Mouse (Mus musculus) gastrocnemius, adult 18-20 months (tissue): Measurements from ENCODE around the gene Vps11. TPM values are rescaled to one million over a fixed set of nuclear protein-coding genes. Genes with fewer than 3 reads are reported as not detected.
"Not testable (repeated sequence)": the region's sequence is repeated elsewhere in the genome, so short reads cannot be mapped to it uniquely, and the experiment has no call there.

Experiments used
- DNase-seq: peaks from one replicate; pipeline ENCODE4 v3.0.0; 2021; ENCODE audit warnings: low spot score
- total RNA-seq, 2 experiments: library from RNA; stranded (reverse); gene quantifications; 2 replicates each; pipeline ENCODE4 v1.2.3; 2021

Gene Vps11
- total RNA-seq, 2 experiments from 2014 or later, result 17.7 to 17.8 TPM

DNA sequence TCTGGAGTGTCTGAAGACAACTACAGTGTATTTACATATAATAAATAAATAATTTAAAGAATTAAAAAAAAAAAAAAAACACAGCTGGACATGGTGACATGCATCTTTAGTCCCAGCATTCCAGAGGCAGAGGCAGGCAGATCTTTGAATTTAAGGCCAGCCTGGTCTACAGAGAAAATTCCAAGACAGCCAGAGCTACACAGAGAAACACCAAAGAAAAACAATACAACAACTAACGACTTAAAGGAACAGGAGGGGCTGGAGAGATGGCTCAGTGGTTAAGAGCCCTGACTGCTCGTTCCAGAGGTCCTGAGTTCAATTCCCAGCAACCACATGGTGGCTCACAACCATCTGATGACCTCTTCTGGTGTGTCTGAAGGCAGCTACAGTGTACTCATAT is 15.9 kb upstream of the Vps11 start:
- DNase-seq, result not testable (repeated sequence)

DNA sequence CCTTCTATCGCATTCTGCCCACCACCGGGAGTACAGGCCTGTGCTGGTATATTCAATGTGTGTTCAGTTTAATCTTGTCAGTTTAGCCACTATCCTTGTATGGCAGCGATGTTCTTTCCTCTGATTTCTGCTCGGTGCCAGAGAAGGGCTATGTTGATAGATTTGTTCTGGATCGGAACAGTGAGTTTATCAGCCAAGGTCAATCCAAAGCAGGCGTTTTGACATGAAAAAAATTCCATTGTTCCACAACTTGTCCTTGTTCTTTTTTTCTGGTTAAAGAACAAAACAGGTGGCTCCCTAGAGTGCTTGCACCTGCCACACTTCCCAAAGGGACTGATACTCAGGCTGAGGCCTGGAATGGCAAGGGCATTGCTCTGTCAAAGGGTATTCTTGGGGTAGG is 14.7 kb upstream of the Vps11 start:
- no peak for DNase-seq

DNA sequence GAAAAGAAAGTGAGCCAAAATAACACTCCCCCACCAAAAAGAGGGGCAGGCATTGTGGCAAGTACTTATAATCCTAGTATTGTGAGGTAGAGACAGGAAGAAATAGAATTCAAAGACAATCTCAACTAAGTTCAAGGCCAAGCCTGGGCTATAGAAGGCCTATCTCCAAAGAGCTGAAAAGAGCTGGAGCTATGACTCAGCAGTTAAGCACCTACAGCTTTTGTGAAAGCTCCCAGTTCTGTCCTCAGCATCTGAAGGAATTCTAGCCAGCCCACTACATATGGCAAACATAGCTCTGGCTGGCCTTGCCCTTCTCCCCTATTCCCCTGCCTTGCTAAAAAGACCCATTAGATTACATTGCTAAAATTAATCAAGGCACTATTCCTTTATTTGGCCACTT is 11.9 kb upstream of the Vps11 start:
- DNase-seq, result no peak

DNA sequence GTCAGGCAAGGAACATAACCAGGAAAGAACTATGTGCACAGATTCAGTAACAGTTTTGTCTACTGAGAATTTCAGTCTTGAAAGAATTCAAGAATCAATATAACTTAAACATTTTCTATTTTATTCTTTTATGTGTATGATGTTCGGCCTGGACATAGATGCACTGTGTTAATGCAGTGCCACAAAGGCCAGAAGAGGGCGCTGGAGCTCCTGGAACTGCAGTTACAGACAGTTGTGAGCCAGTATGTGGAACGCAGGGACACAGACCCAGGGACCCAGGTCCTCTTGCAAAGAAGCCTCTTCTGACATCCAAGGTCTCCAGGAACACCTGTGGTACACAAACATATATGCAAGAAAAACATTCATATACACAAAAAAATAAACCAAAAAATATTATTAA is 3.0 kb upstream of the Vps11 start:
- no peak for DNase-seq

DNA sequence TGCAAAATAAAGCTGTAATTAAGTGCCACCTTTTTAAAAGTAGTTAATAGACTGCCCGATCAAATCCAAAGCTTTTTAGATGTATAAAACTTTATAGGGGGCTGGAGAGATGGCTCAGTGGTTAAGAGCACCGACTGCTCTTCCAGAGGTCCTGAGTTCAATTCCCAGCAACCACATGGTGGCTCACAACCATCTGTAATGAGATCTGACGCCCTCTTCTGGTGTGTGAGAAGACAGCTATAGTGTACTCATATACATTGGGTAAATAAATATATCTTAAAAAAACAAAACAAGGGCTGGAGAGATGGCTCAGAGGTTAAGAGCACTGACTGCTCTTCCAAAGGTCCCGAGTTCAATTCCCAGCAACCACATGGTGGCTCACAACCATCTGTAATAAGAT is 461 bp upstream of the Vps11 start:
- not testable (repeated sequence) for DNase-seq

DNA sequence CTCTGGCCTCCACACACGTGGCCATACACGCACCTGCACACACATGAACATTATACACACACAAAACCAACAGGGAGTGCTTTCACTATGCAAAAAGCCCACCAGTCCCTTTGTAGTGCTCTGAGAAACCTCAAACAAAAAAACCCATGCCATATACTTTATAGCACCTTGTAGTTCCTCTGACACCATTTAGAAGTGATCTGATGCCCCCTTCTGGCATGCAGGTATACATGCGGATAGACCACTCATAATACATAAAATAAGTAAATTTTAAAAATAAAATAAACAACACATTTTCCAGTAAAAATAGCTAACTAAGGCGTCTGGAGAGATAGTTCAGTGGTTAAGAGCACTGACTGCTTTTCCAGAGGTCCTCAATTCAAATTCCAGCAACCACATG is 4.3 kb downstream of the Vps11 start:
- DNase-seq, result no peak

DNA sequence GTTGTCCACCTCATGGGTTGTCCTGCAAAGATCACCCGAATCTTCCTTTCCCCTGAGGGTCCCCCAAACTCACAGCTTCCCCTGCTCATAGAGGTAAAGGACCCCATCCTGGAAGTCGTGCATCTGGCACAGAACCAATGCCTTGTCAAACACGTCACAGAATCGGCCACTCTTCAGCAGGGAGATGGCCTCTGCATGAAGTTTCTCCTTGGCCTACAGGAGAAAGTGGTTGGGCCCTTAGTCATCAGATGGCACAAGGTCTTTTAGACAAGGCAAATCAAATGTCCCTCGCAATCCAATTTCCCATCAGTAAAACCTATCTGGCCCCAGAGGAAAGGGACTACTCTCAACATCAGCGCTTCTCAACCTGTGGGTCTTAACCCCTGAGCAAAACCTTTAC is 8.3 kb downstream of the Vps11 start:
- no peak for DNase-seq

DNA sequence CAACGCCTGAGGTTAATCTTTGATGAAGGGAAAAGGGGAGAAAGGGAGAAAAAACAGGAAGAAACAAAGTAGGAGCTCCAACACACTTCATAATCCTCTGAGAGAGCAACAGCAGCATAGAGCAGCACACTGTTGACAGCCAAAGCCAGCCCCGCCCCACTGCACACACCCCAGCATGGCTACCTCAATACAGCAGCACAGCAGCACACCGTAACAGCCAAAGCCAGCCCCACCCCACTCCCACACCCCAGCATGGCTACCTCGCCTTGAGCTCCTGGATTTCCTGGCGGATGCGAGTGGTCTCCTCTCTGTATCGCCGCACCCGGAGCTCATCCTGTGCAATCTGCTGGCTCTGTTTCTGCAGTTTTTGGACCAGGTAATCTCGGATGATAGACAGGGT is 9.1 kb downstream of the Vps11 start:
- no peak for DNase-seq

DNA sequence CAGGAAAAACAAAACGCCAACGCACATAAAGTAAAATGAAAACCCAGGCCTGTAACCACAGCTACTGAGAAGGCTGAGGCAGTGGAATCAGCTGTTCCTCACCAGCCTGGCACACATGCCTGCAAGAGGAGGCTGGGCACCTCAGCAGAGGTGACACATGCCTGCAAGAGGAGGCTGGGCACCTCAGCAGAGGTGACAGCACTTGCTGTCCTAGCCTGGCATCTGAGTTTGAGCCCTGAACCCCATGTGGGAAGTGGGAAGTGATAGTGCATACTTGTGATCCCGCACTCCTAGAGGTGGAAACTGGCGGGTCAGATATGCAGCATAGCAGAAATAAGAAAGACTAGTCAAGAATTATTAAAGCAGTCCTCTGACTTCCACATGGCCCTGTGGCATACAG is 10.1 kb downstream of the Vps11 start:
- DNase-seq, result no peak

DNA sequence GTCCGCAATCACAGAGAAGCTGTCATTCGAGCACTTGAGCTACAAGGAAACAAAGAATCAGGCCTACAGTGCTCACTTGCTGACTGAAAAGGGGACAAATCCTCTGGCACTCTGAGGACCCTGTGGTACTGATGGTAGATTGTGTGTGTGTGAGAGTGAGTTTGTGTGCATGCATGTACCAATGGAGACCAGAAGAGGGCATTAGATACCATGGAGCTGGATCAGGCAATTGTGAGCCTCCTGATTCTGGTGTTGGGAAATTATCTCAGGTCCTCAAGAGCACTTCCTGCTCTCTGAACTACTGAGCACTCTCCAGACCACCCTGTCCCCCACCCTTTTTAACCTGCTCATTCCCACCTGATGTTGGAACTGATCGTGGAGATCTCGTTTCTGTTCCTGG is 12.9 kb downstream of the Vps11 start:
- DNase-seq, result no peak

DNA sequence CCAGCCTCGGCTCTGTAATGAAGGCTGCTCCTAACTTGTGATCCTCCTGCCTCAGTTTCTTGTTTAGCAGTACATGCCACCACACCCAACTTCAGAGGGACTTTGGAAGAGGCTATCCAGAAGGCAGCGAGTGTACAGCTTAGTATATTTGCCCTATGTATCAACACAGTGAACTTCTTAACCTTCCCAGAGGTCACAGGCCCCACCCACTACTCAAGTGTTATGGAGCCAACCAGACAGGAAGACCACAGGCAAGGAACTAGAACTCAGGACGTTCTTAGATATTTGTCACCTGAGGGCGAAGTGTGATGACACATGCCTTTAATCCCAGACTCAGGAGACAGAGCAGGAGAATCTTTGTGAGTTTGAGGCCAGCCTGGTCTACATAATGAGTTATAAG is 13.8 kb downstream of the Vps11 start:
- no peak for DNase-seq

DNA sequence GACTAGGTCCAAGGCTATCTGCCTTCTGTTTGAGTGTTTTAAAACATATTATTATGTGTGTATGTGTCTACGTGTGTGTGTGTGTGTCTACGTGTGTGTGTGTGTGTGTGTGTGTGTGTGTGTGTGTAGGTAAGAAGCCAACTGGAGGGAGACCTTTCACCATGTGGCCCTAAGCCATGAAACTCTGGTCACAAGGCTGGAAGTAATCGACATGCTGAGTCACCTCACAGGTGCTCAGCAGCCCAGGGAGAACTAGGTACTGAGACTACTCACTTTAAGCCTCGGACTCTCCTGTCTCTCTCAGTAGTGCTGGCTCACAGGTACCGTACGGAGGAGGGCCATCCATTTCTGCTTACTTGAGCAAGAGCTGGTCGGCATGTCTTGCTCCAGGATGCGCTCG is 14.3 kb downstream of the Vps11 start:
- DNase-seq, result no peak

DNA sequence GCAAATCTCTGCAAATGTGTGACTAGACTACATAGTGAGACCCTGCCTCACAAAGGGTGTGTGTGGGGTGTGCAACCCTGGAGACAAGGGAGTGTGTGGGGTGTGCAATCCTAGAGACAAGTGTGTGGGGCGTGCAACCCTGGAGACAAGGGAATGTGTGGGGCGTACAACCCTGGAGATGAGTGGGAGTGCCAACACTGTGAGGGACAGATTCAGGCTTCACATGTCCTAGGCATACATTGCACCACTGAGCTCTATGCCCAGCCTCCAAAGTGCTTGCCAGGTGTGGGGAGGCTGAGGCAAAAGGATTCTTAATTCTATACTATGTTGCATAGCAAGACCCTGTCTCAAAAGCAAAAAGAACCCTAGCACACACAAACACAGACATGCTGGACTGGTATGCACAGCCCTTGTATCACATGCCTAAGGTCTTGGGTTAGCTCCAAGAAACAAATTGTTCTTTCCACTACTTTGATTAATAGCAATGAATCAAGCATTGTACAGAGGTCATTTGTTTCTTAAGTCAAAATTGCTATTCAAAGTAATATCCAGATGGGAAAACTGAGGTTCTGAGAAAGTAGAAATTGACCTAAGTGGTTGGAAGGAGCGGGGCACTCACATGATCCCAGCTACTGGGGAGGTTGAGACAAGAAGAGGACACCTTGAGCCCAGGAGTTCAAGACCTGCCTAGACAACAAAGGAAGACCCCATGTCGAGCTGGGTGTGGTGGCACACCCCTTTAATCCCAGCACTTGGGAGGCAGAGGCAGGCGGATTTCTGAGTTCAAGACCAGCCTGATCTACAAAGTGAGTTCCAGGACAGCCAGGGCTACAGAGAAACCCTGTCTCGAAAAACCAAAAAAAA is 15.7 kb downstream of the Vps11 start:
- DNase-seq, result no peak

DNA sequence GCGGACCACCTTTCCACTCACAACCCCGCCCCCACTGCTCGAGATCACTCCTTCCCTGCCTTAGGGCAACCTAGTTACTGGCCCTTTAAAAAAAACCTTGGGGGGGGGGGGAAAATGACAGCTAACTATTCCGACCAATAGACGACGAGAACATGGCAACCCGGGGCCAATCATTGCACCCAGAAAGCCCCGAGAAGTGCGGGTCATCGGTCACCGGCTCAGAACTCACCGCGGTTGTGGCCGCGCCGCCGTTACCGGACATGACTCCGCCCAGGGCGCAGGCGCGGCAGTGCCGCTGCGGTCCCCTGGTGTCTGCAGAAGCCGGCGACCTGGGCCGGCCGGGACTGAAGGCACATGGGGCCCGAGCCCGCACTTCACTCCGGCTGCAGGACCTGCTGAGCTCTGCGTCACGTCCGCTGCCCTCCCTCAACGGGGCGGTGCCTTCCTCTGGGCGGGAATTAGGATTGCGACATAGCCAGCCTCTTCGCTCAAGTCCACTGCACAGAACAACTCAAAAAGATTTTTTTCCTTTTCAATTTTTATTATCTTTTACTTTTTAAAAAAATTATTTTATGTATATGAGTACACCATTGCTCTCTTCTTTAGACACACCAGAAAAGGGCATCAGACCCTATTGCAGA is 17.6 kb downstream of the Vps11 start, which contains the start of gene Hmbs:
TSS of gene Hmbs (minus strand) at position 448 of the 641 bp plus-strand sequence.
- peak; percentile 94 for DNase-seq

DNA sequence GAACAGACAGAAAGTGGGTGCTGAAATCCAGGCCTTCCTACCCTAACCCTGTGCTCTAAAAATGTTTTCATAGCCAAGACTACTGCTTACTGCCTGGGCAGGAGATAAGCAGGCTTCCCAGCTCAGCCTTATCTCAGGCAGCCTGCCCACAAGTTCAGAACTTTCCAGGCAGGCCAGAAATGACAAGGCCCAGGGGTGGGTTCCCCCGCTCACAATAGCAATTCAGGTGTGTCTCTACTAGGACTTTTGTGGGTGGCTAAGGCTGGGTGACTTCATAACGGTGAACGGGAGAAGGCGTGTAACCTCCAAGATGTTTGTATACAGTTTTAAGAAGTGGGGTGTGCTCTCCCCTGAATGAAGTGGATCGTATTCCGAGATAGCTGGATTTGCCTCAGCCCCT is 18.2 kb downstream of the Vps11 start:
- DNase-seq, result no peak

DNA sequence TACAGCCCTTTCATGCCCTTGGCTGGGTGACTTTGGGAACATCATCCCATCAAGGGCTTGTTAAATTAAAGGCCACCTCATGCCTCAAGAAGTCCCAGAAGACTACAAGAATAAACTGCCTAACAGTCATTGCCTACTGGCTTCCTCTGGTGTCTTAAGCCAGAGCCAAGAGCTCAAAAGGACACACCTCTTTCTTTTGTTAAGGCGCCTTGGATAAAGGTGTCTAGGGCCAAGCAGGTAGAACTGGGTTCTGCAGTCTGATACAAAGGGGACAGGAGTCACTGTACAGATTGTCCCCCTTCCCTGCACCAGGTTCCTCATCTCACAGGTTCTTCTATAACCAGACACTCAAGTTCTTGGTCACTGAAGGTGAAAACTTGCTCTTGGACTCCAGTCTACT is 18.9 kb downstream of the Vps11 start:
- no peak for DNase-seq

DNA sequence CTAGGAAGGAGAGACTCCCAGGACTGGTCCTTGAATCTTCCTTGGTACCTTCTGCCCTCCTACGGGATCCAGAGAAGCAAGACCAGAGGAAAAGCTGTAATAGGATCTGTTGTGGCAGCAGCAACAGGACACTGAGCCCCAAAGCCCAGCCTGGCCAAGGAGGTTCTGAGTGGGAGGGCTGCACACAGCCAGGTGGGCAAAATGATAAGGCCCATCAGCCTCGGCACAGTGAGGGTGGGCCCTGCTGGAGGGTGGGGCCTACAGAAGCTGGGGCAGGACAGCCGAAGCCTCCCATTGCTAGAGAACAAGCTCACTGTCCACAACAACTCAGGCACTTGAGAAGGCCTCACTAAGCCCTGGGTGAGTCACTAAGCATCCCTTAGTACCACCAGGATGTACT is 19.3 kb downstream of the Vps11 start:
- no peak for DNase-seq

DNA sequence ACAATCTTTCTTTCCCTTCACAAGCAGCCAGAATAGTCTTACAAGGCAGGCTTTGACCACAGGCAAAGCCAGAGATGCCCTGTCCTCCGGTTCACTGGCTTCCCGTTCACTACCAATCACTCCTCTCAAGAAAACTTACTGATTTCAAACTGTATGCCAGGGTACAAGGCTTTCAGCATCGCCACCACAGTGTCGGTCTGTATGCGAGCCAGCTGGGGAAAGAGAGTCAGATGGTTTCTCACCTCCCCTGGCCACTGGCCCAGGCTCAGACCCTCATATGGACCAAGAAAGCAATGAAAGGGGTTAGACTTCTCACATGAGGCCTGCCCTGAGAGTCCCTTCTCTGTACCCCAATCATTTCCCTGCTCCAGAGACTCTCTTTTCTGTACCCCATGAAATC is 20.0 kb downstream of the Vps11 start:
- DNase-seq, result no peak

DNA sequence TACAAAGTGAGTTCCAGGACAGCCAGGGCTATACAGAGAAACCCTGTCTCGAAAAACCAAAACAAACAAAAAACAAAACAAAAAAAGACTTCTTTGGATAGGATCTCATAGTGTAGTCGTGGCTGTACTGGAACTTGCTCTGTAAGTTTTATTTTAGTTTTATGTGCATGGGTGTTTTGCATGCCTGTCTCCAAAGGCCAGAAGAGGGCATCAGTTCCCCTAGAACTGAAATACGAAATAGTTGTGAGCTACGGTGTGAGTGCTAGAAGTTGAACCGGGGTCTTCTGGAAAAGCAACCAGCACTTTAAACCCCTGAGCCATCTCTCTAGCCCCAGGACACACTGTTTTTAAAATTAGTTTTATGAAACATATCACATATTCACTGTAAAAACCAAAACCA is 22.9 kb downstream of the Vps11 start:
- no peak for DNase-seq

DNA sequence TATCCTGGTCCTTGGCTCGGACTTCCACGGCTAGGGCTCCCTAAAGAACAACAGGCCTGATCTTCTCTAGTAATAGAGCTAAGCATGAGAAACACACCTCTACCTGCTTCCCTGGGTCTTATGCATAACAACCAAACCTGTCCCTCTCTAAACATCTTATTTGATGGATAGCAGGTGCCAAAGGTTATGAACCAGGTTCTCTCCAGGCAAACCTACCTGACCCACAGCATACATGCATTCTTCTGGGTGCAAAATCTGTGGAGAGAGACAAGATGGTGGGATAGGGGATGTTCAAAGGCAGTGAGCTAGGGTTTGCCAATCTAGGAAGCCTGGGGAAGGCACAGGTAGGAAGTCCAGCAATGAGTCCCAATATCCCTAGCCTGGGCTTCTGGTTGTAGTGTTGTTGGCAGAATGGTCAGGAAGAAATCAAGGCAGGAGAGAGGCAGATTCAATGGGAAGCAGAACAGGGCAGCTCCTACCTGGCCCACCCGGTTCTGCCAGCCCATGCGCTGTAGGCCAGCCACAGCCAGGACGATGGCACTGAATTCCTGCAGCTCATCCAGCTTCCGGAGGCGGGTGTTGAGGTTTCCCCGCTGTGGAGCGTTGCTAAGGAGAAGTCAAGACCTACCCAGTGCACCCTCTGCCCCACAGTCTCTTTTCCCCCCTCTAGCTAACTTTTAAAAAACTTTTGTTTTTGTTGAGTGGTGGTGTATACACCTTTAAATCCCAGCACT is 23.9 kb downstream of the Vps11 start:
- DNase-seq, result no peak

DNA sequence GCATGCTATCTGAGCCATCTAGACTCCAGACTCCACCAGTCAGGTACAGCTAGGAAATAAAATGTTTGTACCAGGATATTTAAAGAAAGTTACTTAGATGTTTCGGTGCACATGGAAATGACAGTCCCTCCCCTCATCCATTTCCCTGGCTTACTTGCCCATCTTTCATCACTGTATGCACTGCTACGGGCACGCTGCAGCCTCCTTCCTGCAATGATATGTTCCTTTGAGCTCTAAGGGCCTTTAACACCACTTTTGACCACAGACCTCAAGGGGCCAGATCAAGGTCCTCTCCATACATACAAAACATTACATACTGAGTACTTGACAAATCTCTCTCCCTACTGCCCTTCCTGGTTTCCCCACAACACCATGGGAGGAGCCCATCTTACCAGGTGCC is 24.5 kb downstream of the Vps11 start:
- DNase-seq, result no peak

DNA sequence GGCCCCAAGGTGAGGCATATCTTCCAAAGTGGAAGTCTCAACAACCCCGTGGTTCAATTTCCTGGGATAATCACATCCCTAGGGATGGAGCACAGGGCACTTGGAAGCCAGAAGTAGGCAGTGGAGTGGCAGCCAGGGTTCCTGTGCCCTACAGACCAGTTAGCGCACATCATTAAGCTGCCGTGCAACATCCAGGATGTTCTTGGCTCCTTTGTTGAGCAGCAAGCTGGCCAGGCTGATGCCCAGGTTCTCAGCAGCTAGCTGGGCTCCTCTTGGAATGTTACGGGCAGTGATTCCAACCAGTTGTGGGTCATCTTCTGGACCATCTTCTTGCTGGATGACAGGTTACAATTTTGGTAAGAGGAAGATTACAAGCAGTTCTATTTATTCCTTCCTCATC is 25.0 kb downstream of the Vps11 start:
- not testable (repeated sequence) for DNase-seq

DNA sequence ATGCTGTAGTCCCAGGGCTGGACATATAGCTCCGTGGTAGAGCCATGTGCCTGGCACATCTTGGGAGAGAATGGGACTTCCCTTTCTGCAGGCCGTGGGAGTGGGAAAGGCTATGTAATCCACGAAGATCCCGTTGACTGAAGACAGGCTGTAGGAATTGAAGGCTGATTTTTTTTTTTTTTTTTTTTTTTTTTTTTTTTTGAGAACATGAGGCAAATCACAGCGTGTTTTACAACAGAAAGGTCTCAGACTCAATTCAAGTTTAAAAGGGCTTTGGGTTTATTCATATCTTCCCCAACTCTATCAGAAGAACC is 25.4 kb downstream of the Vps11 start:
- no peak for DNase-seq
